Mouse (Mus musculus): ENCODE measurements at regions not wholly inside any gene's neighbourhood (a gene's known extent, or its start where the extent isn't known, plus 50 kb on each side); places are given as distances from the start of the nearest gene placed in this dataset.

DNA sequence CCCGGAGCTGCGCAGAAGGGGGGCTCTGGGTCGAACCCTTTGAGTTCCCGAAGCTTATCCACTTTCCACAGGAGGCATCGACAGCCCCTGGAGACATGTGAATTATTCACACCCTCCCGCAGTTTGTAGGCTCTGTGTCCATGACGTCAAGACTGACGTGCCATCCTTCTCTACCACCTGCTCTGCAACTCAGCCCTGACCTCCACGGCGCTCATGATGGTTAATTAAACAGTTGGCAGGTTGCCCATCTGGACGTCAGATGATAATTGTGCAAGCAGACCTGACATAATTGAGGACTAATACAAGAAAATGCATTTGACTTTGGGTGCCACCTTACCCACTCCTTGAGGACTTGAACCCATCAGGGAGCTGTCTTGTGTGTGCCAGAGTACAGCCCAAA is 121.1 kb upstream of the Ppp1r26 start:
- TF ChIP-seq POLR2A (IDR thresholded peaks at IDR 0.05; ENCODE audit: borderline replicate concordance, insufficient read depth, low read length): no peak
- no peak for TF ChIP-seq CTCF (IDR thresholded peaks at IDR 0.05; ENCODE audit: borderline replicate concordance, insufficient read depth, low read depth, low read length)

Measured in cerebellum, adult 2 months (tissue).